Mouse (Mus musculus): ENCODE measurements around the gene Colgalt2.

GRCm38 (mm10) chr1:152543449-152544159, 144.0 kb downstream of the Colgalt2 start:
- TF ChIP-seq FLI1 (IDR thresholded peaks at IDR 0.05; ENCODE audit: low read length): no peak
- no peak for TF ChIP-seq GATA1 (IDR thresholded peaks at IDR 0.05; ENCODE audit: borderline replicate concordance, low read length)

All from megakaryocyte, embryonic 14.5 days (primary cell).